Comparison of ENCODE assay signal across 10 mouse cellular contexts in genomic region chr14:7749764-7750089, GRCm38 (mm10). TPM values are rescaled to one million over a fixed set of nuclear protein-coding genes. Genes with fewer than 3 reads are reported as not detected.
DNase-seq lines count a peak whose midpoint lies in the region; ATAC-seq lines count a peak whose summit lies in the region.
"Had no signal": no experiment of that assay in that cellular context is flagged by ENCODE, and none has a peak within 500 bp of the region (broad histone marks: within the 10 kb centered on the region; RNA-seq: fewer than 3 reads in every experiment).

No protein-coding gene starts in this region.

- peak overlapping the region; percentile 32 for H3K4me3 ChIP-seq in heart, embryonic 10.5 days
- peak overlapping the region; percentile 35 for H3K4me3 ChIP-seq in limb, embryonic 10.5 days
- 0 out of 2 replicates have a peak overlapping the region, but pooled peaks have one; percentile 5 for H3K4me3 ChIP-seq in stomach, embryonic 15.5 days (replicated peaks)

- peak overlapping the region; percentile 56; the same call in 1 of the 2 replicates for H3K27ac ChIP-seq in heart, embryonic 10.5 days
- peak overlapping the region; percentile 85 for H3K27ac ChIP-seq in limb, embryonic 10.5 days
- peak overlapping the region; percentile 40; the same call in 1 of the 2 replicates for H3K27ac ChIP-seq in stomach, embryonic 15.5 days
- H3K27ac ChIP-seq: liver, embryonic 14.5 days had no signal

- no peaks in the 10 kb centered on the region for H3K9me3 ChIP-seq in heart, embryonic 10.5 days
- no peaks in the 10 kb centered on the region for H3K9me3 ChIP-seq in limb, embryonic 10.5 days (replicated peaks)
- no peaks in the 10 kb centered on the region for H3K9me3 ChIP-seq in stomach, embryonic 15.5 days

- peaks cover 4% of the 10 kb centered on the region for H3K4me1 ChIP-seq in heart, embryonic 10.5 days
- H3K4me1 ChIP-seq in limb, embryonic 10.5 days = peaks cover 4% of the 10 kb centered on the region; the same call in 1 of the 2 replicates
- H3K4me1 ChIP-seq in stomach, embryonic 15.5 days = no peaks in the 10 kb centered on the region

- ATAC-seq in stomach, embryonic 15.5 days (ENCODE audit: insufficient read depth, low FRiP score, low read depth) = peak; percentile 71

- DNase-seq in heart, embryonic 10.5 days (ENCODE audit: low spot score) = no peak
- DNase-seq in heart, adult 9 months (ENCODE audit: low spot score in 2 of 2) = no peak
- DNase-seq in testis, postnatal 10 days (ENCODE audit: low spot score) = peak; percentile 57
- no peak for DNase-seq in testis, postnatal 14 days (ENCODE audit: low spot score)
- peak; percentile 73 for DNase-seq in limb, embryonic 10.5 days (ENCODE audit: low spot score)
- no peak for DNase-seq in adrenal gland, adult 2 months
- DNase-seq in layer of hippocampus, adult 11-12 months (ENCODE audit: low spot score) = no peak

- WGBS in heart, embryonic 10.5 days = 9% methylated on average over 4 of the region's 4 CpGs
- WGBS in limb, embryonic 10.5 days = 17% methylated on average over 4 of the region's 4 CpGs
- 5% methylated on average over 4 of the region's 4 CpGs for WGBS in stomach, embryonic 15.5 days

- H3K36me3 ChIP-seq in heart, embryonic 10.5 days = no peaks in the 10 kb centered on the region
- no peaks in the 10 kb centered on the region for H3K36me3 ChIP-seq in limb, embryonic 10.5 days
- no peaks in the 10 kb centered on the region for H3K36me3 ChIP-seq in stomach, embryonic 15.5 days

- H3K4me2 ChIP-seq in stomach, embryonic 15.5 days = peak overlapping the region; percentile 43

- no peaks in the 10 kb centered on the region for H3K27me3 ChIP-seq in heart, embryonic 10.5 days (ENCODE audit: insufficient read depth, poor library complexity, severe bottlenecking)
- no peaks in the 10 kb centered on the region for H3K27me3 ChIP-seq in limb, embryonic 10.5 days (ENCODE audit: low read depth, poor library complexity, severe bottlenecking)
- H3K27me3 ChIP-seq in stomach, embryonic 15.5 days (replicated peaks) = no peaks in the 10 kb centered on the region

- H3K9ac ChIP-seq in stomach, embryonic 15.5 days = no peak overlapping the region
- H3K9ac ChIP-seq: liver, embryonic 14.5 days had no signal

RNA-seq across cellular contexts. Expression of gene Gm26661, which starts 41.7 kb away (rescaled TPM):
- not detected in 2 replicates for polyA plus RNA-seq in heart, embryonic 10.5 days (2016; fragmentation: Nextera tagmentation; extraction: Ambion mirVana)
- polyA plus RNA-seq in limb, embryonic 10.5 days (2016; fragmentation: Nextera tagmentation; extraction: Ambion mirVana) = not detected in 2 replicates
- polyA plus RNA-seq in stomach, embryonic 15.5 days (2015; fragmentation: Nextera tagmentation; extraction: Ambion mirVana) = 0.32 TPM in 1 of 2 replicates, not detected in the other
- total RNA-seq in adrenal gland, adult 2 months (2021) = not detected
- polyA plus RNA-seq in adrenal gland, adult 2 months (2012; rRNA removed) = not detected in 2 replicates
- polyA plus RNA-seq: C2C12; liver, embryonic 14.5 days had no signal

Comparison
In these comparisons a context has a peak if more than half of its experiments do, and no peak if none do; other contexts are left out.
1. DNase-seq: peak in testis, postnatal 10 days (single experiment) and limb, embryonic 10.5 days (single experiment); none in heart, embryonic 10.5 days (single experiment), heart, adult 9 months (0 of 2), testis, postnatal 14 days (single experiment), adrenal gland, adult 2 months (single experiment) and layer of hippocampus, adult 11-12 months (single experiment).
2. Peak in every context shown above with its lines, with median percentiles within 50 percentile points of each other: H3K27ac ChIP-seq and H3K4me3 ChIP-seq.